Mouse (Mus musculus): ENCODE results near the gene Zswim4. TPM values are rescaled to one million over a fixed set of nuclear protein-coding genes. Genes with fewer than 3 reads are reported as not detected.

Zswim4 gene
- total RNA-seq, 1 experiment, result 22.1 TPM

DNA sequence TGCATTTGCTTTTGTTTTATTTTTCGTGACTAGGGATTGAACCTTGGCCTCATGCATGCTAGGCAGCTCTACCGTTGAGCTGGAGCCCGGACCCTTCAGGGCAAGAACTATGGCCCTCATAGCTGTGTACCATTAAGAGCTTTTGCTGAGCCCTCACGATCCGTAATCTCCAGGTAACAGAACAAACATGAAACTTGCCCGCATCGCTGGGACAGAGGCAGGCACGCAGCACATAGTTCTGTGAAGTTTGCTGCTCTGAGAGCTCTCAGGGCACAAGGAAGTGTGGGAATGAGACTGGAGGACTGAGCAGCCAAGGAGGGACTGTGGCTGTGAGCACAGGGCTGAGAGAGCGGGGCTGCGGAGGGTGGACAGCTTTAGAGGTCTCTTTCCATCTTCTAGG lies 48.2 kb downstream of the Zswim4 start:
- H3K9me3 ChIP-seq (ENCODE audit: control insufficient read depth, insufficient read depth, low read depth, low read length), result no peaks in the 10 kb centered on the region
- H3K9ac ChIP-seq (ENCODE audit: insufficient read depth, low read depth, low read length, poor library complexity, severe bottlenecking), result peak overlapping the region; percentile 68; the same call in 1 of the 2 replicates
- no peak for DNase-seq (ENCODE audit: low read depth, low spot score)

DNA sequence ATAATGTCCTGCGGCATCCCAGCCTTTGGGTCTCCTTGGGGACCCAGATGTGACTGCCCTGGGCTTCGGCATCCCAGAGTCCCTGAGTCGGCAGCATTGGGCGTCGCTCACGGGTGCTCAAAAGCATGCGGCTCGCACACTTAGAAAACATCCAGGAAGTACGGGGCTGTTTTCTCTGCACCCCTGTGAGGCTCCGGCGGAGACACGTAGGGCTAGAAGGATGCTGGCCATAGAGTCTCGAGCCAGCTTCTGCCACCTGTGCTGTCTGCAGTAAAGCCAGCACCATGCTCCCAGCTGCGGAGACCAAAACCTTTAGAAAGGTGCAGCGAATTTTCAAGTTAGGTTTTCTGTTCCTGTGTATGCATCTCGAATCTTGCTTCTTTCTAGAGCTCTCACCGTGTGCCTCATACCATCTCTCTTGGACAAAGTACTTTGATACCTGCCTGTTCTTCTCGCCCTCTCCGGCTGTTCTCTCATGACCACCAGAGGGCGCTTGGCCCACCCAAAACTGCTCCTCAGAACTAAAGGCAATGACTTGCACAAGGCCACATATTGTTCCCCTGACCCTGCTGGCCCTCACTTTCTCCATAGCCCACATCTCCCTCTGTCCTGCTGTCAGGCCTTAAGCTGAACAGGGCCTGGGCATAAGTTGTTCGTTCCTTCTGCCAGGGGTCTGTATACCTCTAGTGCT lies 49.6 kb downstream of the Zswim4 start:
- Histone ChIP-seq H3K4me3 (ENCODE audit: insufficient read depth in 1 of 2, low read depth in 1 of 2, low read length in 2 of 2, poor library complexity in 1 of 2, severe bottlenecking in 1 of 2) (peak overlapping the region; percentile 14 to 66), H3K9me3 (ENCODE audit: control insufficient read depth, insufficient read depth, low read depth, low read length) (no peaks in the 10 kb centered on the region), H3K4me1 (ENCODE audit: control insufficient read depth in 2 of 2, insufficient read depth in 2 of 2, low read length in 2 of 2, poor library complexity in 1 of 2) (peaks cover 9 to 20% of the 10 kb centered on the region in 2 experiments), H3K36me3 (ENCODE audit: control insufficient read depth, insufficient read depth, low read length, poor library complexity, severe bottlenecking) (no peaks in the 10 kb centered on the region), H3K9ac (ENCODE audit: insufficient read depth, low read depth, low read length, poor library complexity, severe bottlenecking) (peak overlapping the region; percentile 86), H3K27ac (ENCODE audit: insufficient read depth, low read depth, low read length, poor library complexity, severe bottlenecking) (peak overlapping the region; percentile 99)
- peak; percentile 84 for DNase-seq (ENCODE audit: low read depth, low spot score)
- in situ Hi-C loops (cut with MboI; ENCODE audit: low sequenced_read_pairs in 2 of 2, unreplicated experiment in 2 of 2), result no loop called here
- TF ChIP-seq ZNF384 (IDR thresholded peaks at IDR 0.05; ENCODE audit: low read depth, low read length), result no peak
- peak; percentile 18; the same call in 1 of the 2 replicates for TF ChIP-seq ZC3H11A (IDR thresholded peaks at IDR 0.05; ENCODE audit: borderline replicate concordance, low read depth, low read length)

More for the DNA sequence above, 48.2 kb downstream of the Zswim4 start:
- in situ Hi-C loops (cut with MboI; ENCODE audit: low sequenced_read_pairs in 2 of 2, unreplicated experiment in 2 of 2), result no loop called here
- Histone ChIP-seq H3K27ac (ENCODE audit: insufficient read depth, low read depth, low read length, poor library complexity, severe bottlenecking) (peak overlapping the region; percentile 14; the same call in 1 of the 2 replicates), H3K4me1 (ENCODE audit: control insufficient read depth in 2 of 2, insufficient read depth in 2 of 2, low read length in 2 of 2, poor library complexity in 1 of 2) (peaks cover 9 to 20% of the 10 kb centered on the region in 2 experiments), H3K36me3 (ENCODE audit: control insufficient read depth, insufficient read depth, low read length, poor library complexity, severe bottlenecking) (no peaks in the 10 kb centered on the region), H3K4me3 (ENCODE audit: insufficient read depth in 1 of 2, low read depth in 1 of 2, low read length in 2 of 2, poor library complexity in 1 of 2, severe bottlenecking in 1 of 2) (peak overlapping the region in 1 of 2 experiments; percentile 15; a peak in 2 of 4 replicates)
- TF ChIP-seq MAFK (IDR thresholded peaks at IDR 0.05; ENCODE audit: insufficient read depth, low read depth, low read length), result no peak
- TF ChIP-seq ZNF384 (IDR thresholded peaks at IDR 0.05; ENCODE audit: low read depth, low read length), result no peak
- TF ChIP-seq ZC3H11A (IDR thresholded peaks at IDR 0.05; ENCODE audit: borderline replicate concordance, low read depth, low read length), result no peak
- TF ChIP-seq HCFC1 (IDR thresholded peaks at IDR 0.05; ENCODE audit: borderline replicate concordance, insufficient read depth, low read length), result no peak
- TF ChIP-seq CHD2 (IDR thresholded peaks at IDR 0.05; ENCODE audit: low read depth, low read length), result no peak

DNA sequence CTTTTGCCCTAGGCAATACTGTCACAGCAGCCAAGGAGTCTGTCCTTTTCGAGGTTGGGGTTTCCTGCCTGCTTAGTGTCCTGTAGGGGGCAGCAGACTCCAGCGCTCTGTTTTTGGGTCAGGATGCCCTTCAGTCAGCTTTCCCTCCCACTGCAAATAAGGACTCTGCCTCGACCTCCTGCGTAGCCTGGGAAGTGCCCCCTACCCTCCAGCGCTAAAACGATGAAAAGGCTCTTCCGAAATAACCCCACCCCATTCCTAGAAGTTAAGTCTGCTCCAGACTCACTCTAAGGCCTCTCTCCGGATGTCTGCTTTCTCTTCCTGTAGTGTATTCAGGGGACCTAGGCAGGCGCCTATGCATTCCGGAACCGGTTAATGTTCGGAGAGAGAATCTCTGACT lies 50.3 kb downstream of the Zswim4 start:
- no peaks in the 10 kb centered on the region for H3K9me3 ChIP-seq (ENCODE audit: control insufficient read depth, insufficient read depth, low read depth, low read length)
- peak overlapping the region; percentile 99 for H3K27ac ChIP-seq (ENCODE audit: insufficient read depth, low read depth, low read length, poor library complexity, severe bottlenecking)
- peaks cover 9 to 17% of the 10 kb centered on the region in 2 experiments for H3K4me1 ChIP-seq (ENCODE audit: control insufficient read depth in 2 of 2, insufficient read depth in 2 of 2, low read length in 2 of 2, poor library complexity in 1 of 2)
- H3K9ac ChIP-seq (ENCODE audit: insufficient read depth, low read depth, low read length, poor library complexity, severe bottlenecking), result peak overlapping the region; percentile 86; the same call in 1 of the 2 replicates
- no peak for TF ChIP-seq MAFK (IDR thresholded peaks at IDR 0.05; ENCODE audit: insufficient read depth, low read depth, low read length)
- peak; percentile 40; the same call in 1 of the 2 replicates for TF ChIP-seq ZC3H11A (IDR thresholded peaks at IDR 0.05; ENCODE audit: borderline replicate concordance, low read depth, low read length)
- DNase-seq (ENCODE audit: low read depth, low spot score), result peak; percentile 97
- no peaks in the 10 kb centered on the region for H3K36me3 ChIP-seq (ENCODE audit: control insufficient read depth, insufficient read depth, low read length, poor library complexity, severe bottlenecking)
- in situ Hi-C loops (cut with MboI; ENCODE audit: low sequenced_read_pairs in 2 of 2, unreplicated experiment in 2 of 2), result no loop called here
- peak overlapping the region; percentile 14 to 66 for H3K4me3 ChIP-seq (ENCODE audit: insufficient read depth in 1 of 2, low read depth in 1 of 2, low read length in 2 of 2, poor library complexity in 1 of 2, severe bottlenecking in 1 of 2)

DNA sequence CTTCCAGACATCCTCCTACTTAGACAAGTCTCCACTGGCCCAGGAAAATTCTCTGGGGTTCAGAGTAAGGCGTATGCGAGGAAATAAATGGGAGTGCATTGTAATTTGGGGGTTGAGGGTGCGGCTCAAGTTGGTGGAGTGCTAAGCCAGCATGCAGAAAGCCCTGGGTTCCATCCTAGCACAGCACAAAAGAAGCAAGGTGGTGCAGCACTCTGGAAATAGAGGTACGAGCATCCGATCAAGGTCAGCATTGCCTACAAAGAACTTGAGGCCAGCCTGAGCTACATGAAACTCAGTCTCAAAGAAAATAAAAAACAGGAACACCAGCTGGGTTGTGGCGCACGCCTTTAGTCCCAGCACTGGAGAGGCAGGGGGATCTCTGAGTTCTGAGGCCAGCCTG lies 51.7 kb downstream of the Zswim4 start, which contains the start of gene Nanos3:
TSS of gene Nanos3 (minus strand) at position 101 of the 400 bp plus-strand sequence.
- in situ Hi-C loops (cut with MboI; ENCODE audit: low sequenced_read_pairs in 2 of 2, unreplicated experiment in 2 of 2), result no loop called here
- H3K9ac ChIP-seq (ENCODE audit: insufficient read depth, low read depth, low read length, poor library complexity, severe bottlenecking), result peak within 1 kb of the TSS; percentile 88
- peak within 1 kb of the TSS; percentile 65 to 86 for H3K4me3 ChIP-seq (ENCODE audit: insufficient read depth in 1 of 2, low read depth in 1 of 2, low read length in 2 of 2, poor library complexity in 1 of 2, severe bottlenecking in 1 of 2)
- DNase-seq (ENCODE audit: low read depth, low spot score), result no peak
- no peaks in the 10 kb centered on the region for H3K9me3 ChIP-seq (ENCODE audit: control insufficient read depth, insufficient read depth, low read depth, low read length)
- no peak for TF ChIP-seq CHD2 (IDR thresholded peaks at IDR 0.05; ENCODE audit: low read depth, low read length)
- no peak for TF ChIP-seq MAFK (IDR thresholded peaks at IDR 0.05; ENCODE audit: insufficient read depth, low read depth, low read length)
- TF ChIP-seq HCFC1 (IDR thresholded peaks at IDR 0.05; ENCODE audit: borderline replicate concordance, insufficient read depth, low read length), result no peak
- TF ChIP-seq ZNF384 (IDR thresholded peaks at IDR 0.05; ENCODE audit: low read depth, low read length), result no peak
- TF ChIP-seq ZC3H11A (IDR thresholded peaks at IDR 0.05; ENCODE audit: borderline replicate concordance, low read depth, low read length), result no peak
- peak within 1 kb of the TSS; percentile 71; the same call in 1 of the 2 replicates for H3K27ac ChIP-seq (ENCODE audit: insufficient read depth, low read depth, low read length, poor library complexity, severe bottlenecking)
- H3K4me1 ChIP-seq (ENCODE audit: control insufficient read depth in 2 of 2, insufficient read depth in 2 of 2, low read length in 2 of 2, poor library complexity in 1 of 2), result peaks cover 9 to 23% of the 10 kb centered on the region in 2 experiments
- no peaks in the 10 kb centered on the region for H3K36me3 ChIP-seq (ENCODE audit: control insufficient read depth, insufficient read depth, low read length, poor library complexity, severe bottlenecking)

Data from ES-E14 (cell line).